Mouse (Mus musculus): Measurements from ENCODE around the gene Rerg. TPM values are rescaled to one million over a fixed set of nuclear protein-coding genes. Genes with fewer than 3 reads are reported as not detected.

Gene Rerg
- polyA plus RNA-seq, 1 experiment: 3.1 TPM

DNA sequence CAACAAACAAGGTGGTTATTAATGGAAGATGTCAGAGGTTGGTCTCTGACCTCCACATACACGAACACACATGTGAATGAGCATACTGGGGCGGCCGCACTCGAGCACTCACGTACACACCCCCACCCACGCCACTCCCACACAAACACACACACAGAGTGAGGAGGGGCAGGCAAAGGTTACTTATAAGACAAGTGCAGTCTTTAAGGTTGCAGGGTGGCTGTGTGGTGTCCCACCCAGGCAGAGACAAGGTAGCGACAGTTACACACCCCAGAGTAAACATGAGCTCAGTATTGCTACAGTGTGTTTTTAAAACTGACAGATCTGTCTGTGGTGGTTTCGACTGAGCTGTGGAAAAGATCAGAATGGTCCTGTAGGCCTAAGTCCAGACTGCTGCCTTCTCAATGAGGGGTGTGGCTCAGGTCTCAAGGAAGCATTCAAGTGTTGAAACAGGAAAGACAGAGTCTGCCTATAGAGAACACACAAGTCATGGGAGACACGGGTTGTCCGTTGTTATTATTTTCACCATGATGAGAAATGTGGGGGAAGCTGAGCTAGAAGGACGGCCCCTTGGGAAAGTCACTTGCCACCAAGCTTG, 8.7 kb downstream of the Rerg start:
- no peaks in the 10 kb centered on the region for H3K27me3 ChIP-seq (ENCODE audit: control insufficient read depth, insufficient read depth, insufficient read length)
- H3K79me2 ChIP-seq (ENCODE audit: control insufficient read depth, insufficient read depth): no peaks in the 10 kb centered on the region
- no peak overlapping the region for H3ac ChIP-seq (ENCODE audit: control insufficient read depth, insufficient read length)
- no peak overlapping the region for H3K4me2 ChIP-seq (ENCODE audit: low read depth)
- H3K36me3 ChIP-seq (ENCODE audit: control insufficient read depth, insufficient read depth): no peaks in the 10 kb centered on the region
- H3K4me3 ChIP-seq: no peak overlapping the region
- no peak for TF ChIP-seq SRF (IDR thresholded peaks at IDR 0.05; ENCODE audit: control insufficient read depth, insufficient read length, low read depth)
- TF ChIP-seq MAX (IDR thresholded peaks at IDR 0.05; ENCODE audit: low read depth): no peak
- no peak for TF ChIP-seq E2F4 (IDR thresholded peaks at IDR 0.05; ENCODE audit: insufficient read depth)
- TF ChIP-seq CEBPB (IDR thresholded peaks at IDR 0.05; ENCODE audit: insufficient read depth, poor library complexity, severe bottlenecking): no peak
- no peak for TF ChIP-seq TCF12 (IDR thresholded peaks at IDR 0.05; ENCODE audit: insufficient read depth, poor library complexity, severe bottlenecking)
- TF ChIP-seq REST (IDR thresholded peaks at IDR 0.05; ENCODE audit: insufficient read depth, insufficient read length): no peak
- no peak for TF ChIP-seq TCF3 (IDR thresholded peaks at IDR 0.05; ENCODE audit: insufficient read length, low read depth)

DNA sequence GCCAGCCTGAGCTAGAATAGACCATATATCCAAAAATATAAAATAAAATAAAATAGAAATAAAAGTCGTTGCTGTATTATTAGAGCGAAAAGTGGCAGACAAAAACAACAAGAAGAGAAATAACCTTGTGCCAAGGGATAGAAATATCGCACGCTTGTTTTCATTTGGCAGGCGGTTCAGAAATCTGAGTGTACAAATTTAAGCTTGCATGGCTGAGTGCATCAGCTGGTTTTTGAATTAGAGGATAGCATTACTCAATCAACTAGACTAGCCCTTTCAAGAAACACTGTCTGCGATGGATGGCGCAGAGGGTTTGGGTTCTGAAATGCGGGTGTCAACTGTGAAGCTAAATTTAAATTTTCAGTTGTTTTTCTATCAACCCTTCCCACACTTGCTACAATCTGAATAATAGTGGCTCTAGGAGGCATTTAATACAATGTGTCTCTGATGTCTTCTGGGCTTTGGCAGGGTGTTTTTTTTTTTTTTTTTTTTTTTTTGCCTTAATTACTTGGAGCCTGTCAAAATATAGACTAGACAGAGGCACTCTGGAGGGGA, 10.8 kb downstream of the Rerg start:
- Histone ChIP-seq H3K4me2 (ENCODE audit: low read depth) (no peak overlapping the region), H3K79me2 (ENCODE audit: control insufficient read depth, insufficient read depth) (no peaks in the 10 kb centered on the region), H3K27me3 (ENCODE audit: control insufficient read depth, insufficient read depth, insufficient read length) (no peaks in the 10 kb centered on the region), H3K36me3 (ENCODE audit: control insufficient read depth, insufficient read depth) (no peaks in the 10 kb centered on the region), H3K4me3 (no peak overlapping the region), H3ac (ENCODE audit: control insufficient read depth, insufficient read length) (no peak overlapping the region)
- TF ChIP-seq USF1 (IDR thresholded peaks at IDR 0.05; ENCODE audit: low read depth) (no peak), SRF (IDR thresholded peaks at IDR 0.05; ENCODE audit: control insufficient read depth, insufficient read length, low read depth) (no peak), CEBPB (IDR thresholded peaks at IDR 0.05; ENCODE audit: insufficient read depth, poor library complexity, severe bottlenecking) (no peak), MYOG (IDR thresholded peaks at IDR 0.05; ENCODE audit: control insufficient read depth in 1 of 3, insufficient read depth in 1 of 3, insufficient read length in 2 of 3, low read depth in 2 of 3) (no peak), POLR2AphosphoS2 (IDR thresholded peaks at IDR 0.05; ENCODE audit: insufficient read length, low read depth) (no peak), E2F4 (IDR thresholded peaks at IDR 0.05; ENCODE audit: insufficient read depth) (no peak), MAX (IDR thresholded peaks at IDR 0.05; ENCODE audit: low read depth) (no peak)

DNA sequence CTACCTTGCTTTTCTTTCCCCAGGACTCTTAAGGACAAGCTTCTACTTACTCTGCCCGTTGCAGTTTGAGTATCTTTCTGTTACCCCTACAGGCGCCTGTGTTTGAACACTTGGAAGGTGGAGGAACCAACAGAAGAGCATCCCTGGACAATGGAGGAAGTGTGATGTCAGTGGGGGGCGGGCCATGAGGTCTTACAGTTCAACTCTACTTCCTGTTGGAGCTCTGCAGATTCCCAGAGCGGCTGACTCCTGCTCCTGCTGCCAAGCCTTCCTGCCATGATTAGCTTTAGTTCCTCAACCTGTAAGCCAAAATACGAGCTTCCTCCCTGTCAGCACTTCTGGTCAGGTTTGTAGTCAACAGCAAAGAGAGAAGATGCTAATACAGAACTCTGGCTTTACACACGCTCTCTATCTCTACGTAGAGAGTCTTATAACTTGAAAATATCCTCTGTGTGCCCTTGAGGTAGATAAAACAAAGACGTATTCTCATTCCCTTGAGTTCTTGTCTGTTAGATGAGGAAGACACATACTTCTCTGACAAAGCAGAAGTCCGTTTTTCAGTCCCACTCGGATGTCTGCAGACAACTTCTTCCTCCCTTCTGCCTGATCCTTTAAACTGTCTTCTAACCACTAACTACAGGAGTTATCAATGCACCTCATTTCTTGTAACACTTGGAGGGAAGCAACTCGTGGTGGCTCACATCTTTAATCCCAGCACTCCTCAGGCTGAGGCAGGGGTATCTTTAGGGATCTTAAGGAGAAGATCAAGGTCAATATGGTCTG, 13.7 kb downstream of the Rerg start:
- Histone ChIP-seq H3K79me2 (ENCODE audit: control insufficient read depth, insufficient read depth) (no peaks in the 10 kb centered on the region), H3K4me3 (no peak overlapping the region), H3K27me3 (ENCODE audit: control insufficient read depth, insufficient read depth, insufficient read length) (no peaks in the 10 kb centered on the region), H3ac (ENCODE audit: control insufficient read depth, insufficient read length) (no peak overlapping the region), H3K4me2 (ENCODE audit: low read depth) (peak overlapping the region; percentile 39), H3K36me3 (ENCODE audit: control insufficient read depth, insufficient read depth) (no peaks in the 10 kb centered on the region)
- TF ChIP-seq POLR2A (IDR thresholded peaks at IDR 0.05; ENCODE audit: insufficient read length, low read depth): no peak

DNA sequence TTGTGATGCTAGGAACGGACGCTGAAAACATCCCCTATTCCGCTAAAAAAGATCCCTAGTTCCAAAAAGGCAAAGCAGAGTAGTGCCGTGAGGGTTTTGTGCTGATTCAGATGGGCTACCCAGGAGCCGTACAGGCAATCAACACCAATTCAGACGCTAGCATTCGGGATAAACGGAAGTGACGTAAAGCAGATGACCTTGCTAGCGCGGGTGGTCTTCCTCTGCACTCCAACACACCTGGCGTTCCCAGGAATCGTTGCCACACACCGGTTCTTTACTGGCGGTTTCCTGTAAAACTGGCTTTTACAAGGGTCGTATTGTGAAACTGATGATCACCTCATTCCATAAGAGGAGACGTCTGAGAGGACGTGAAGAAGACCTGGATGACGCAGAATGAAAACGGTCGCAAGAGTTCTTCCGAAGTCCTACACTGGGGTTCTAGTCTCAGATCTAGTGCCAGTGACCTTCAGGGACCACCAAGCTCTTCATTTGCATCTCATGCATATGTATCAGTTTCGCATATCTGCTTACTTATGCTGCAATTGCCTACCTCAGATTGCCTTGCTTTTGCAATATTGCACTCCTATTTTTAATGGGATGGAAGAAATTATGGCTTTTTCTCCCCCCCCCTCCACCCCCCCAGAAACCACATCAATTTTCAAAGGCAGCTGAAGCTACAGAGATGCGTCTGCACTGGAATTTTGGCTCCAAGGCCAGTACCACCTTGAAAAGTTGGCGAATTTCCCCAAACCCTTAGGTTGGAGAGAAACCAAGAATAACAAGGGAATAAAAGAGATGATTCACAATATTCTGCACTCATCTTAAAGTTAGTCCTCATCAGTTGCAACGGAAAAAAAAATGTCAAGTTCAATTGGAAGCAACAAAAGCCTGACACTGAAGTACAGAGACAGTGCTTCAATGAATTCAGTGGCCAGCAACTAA, 14.8 kb downstream of the Rerg start:
- Histone ChIP-seq H3K4me3 (no peak overlapping the region), H3K36me3 (ENCODE audit: control insufficient read depth, insufficient read depth) (no peaks in the 10 kb centered on the region), H3ac (ENCODE audit: control insufficient read depth, insufficient read length) (no peak overlapping the region), H3K27me3 (ENCODE audit: control insufficient read depth, insufficient read depth, insufficient read length) (no peaks in the 10 kb centered on the region), H3K4me2 (ENCODE audit: low read depth) (peak overlapping the region; percentile 39), H3K79me2 (ENCODE audit: control insufficient read depth, insufficient read depth) (no peaks in the 10 kb centered on the region)
- TF ChIP-seq E2F4 (IDR thresholded peaks at IDR 0.05; ENCODE audit: insufficient read depth): no peak
- peak in 2 of 3 experiments; percentile 34 to 61 for TF ChIP-seq MYOD1 (IDR thresholded peaks at IDR 0.05; ENCODE audit: control insufficient read depth in 1 of 3, insufficient read length in 2 of 3, low read depth in 2 of 3)
- TF ChIP-seq REST (IDR thresholded peaks at IDR 0.05; ENCODE audit: insufficient read depth, insufficient read length): no peak
- no peak for TF ChIP-seq POLR2AphosphoS2 (IDR thresholded peaks at IDR 0.05; ENCODE audit: insufficient read length, low read depth)
- TF ChIP-seq CEBPB (IDR thresholded peaks at IDR 0.05; ENCODE audit: insufficient read depth, poor library complexity, severe bottlenecking): peak; percentile 93
- TF ChIP-seq TCF3 (IDR thresholded peaks at IDR 0.05; ENCODE audit: insufficient read length, low read depth): no peak
- no peak for TF ChIP-seq POLR2A (IDR thresholded peaks at IDR 0.05; ENCODE audit: insufficient read length, low read depth)
- TF ChIP-seq SRF (IDR thresholded peaks at IDR 0.05; ENCODE audit: control insufficient read depth, insufficient read length, low read depth): no peak
- TF ChIP-seq TCF12 (IDR thresholded peaks at IDR 0.05; ENCODE audit: insufficient read depth, poor library complexity, severe bottlenecking): peak; percentile 58
- TF ChIP-seq MYOG (IDR thresholded peaks at IDR 0.05; ENCODE audit: control insufficient read depth in 1 of 3, insufficient read depth in 1 of 3, insufficient read length in 2 of 3, low read depth in 2 of 3): no peak
- no peak for TF ChIP-seq MAX (IDR thresholded peaks at IDR 0.05; ENCODE audit: low read depth)
- no peak for TF ChIP-seq USF1 (IDR thresholded peaks at IDR 0.05; ENCODE audit: low read depth)
